Mouse (Mus musculus): ENCODE data around the gene Pik3ap1.
"Not testable (repeated sequence)": the region's sequence is repeated elsewhere in the genome, so short reads cannot be mapped to it uniquely, and the experiment has no call there.

Pik3ap1 gene

DNA sequence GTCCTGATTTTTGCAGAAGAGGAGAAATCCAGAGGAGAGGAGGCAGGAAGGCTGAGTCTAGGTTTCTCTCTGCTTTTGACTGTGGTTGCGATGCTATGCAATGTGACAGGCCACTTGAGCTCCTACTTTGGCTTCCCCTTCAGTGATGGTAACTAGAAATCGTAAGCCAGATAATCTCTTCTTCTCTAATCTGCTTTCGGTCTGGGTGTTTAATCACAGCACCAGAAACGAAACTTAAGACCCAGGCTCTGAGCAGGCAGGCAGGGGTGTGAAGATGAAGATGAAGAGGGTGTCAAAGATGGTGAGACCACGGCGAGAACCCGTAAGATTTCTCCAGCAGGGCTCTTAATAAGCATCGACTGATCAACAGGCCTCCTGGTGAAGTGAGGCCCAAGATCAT, 51.9 kb downstream of the Pik3ap1 start:
- no peak for DNase-seq (ENCODE audit: low read depth, low spot score)

DNA sequence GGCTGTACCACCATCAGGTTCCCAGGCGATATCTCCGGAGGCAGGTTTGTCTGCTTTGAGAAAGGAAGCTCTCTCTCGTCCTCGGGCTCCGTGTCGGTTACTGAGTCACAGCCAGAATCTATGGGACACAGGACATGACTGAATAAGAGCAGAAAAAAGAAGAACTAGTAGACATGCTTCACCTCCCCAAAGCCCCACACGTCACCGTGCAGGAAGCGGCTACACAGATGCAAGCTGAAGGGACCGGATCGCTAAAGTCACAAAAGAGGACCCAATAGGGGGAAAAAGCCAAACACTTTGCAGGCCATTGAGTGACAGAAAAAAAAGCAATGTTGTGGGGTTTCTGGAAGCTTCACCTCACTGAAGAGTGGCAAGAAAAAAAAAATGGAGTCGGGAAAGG, 52.7 kb downstream of the Pik3ap1 start:
- no peak for DNase-seq (ENCODE audit: low read depth, low spot score)

DNA sequence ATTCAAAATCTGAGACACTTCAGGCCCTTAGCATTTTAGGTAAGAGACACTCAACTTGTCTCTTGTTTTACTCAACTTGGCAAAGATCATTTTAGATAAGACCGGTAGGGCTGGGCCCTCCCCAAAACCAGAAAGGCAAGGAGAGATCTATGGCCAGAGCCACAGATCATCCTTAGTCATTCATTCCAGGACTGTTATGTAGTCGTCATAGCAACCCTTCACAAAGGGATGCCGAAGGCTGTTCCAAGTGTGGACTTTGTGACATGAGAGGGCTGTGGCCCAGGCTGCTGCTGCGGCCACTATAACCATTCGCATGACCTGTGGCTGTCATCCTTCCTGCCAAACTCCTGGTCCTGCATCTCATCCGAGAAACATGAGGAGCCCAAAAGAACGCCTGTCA, 54.5 kb downstream of the Pik3ap1 start:
- no peak for DNase-seq (ENCODE audit: low read depth, low spot score)

GRCm38 (mm10) chr19:41329961-41330360, 54.9 kb downstream of the Pik3ap1 start:
- no peak for DNase-seq (ENCODE audit: low read depth, low spot score)

DNA sequence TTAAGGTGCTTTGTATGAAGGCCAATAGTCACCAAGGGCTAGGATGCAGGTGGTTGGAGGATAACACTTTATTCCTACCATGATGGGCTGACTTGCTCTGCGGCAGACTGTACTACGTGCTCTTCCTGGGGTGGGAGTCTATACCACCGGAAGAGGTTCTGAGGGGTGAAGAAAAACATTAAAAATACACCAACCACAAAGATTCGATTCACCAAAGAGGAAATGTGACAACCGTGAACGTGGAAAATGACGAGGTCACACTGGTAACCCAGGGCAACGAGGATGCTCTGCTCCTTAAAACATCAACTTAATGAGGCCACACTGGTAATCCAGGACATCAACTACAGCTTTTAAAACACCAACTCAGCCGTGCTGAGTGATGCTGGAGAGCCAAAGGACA, 56.2 kb downstream of the Pik3ap1 start:
- no peak for DNase-seq (ENCODE audit: low read depth, low spot score)

DNA sequence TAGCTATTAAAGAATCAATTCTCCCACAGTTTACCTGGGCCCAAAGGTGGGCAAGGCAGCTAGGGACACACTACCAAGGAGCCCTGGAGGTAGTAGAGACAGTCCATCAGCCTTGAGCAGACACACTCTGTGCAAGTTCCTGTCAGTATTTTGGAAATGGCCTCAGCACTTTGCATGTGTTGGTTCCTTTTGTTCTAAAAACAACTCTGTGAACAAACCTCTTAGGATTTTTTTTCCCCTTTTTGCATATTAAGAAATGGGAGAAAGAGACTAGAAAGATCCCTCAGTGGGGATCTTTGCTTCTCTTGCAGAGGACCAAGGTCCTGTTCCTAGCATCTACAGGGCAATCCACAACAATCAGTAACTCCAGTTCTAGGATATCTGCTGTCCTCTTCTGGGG, 61.1 kb downstream of the Pik3ap1 start:
- DNase-seq (ENCODE audit: low read depth, low spot score) = no peak

- DNase-seq (ENCODE audit: low read depth, low spot score) = no peak
These were observed 61.8 kb downstream of the Pik3ap1 start for GRCm38 (mm10) chr19:41323125-41323524.

GRCm38 (mm10) chr19:41321149-41321548, 63.8 kb downstream of the Pik3ap1 start:
- DNase-seq (ENCODE audit: low read depth, low spot score) = peak; percentile 39

- no peak for DNase-seq (ENCODE audit: low read depth, low spot score)
These were observed 67.4 kb downstream of the Pik3ap1 start for GRCm38 (mm10) chr19:41317315-41318095.

GRCm38 (mm10) chr19:41314696-41315095, 70.2 kb downstream of the Pik3ap1 start:
- DNase-seq (ENCODE audit: low read depth, low spot score) = no peak

GRCm38 (mm10) chr19:41313663-41314062, 71.2 kb downstream of the Pik3ap1 start:
- no peak for DNase-seq (ENCODE audit: low read depth, low spot score)

DNA sequence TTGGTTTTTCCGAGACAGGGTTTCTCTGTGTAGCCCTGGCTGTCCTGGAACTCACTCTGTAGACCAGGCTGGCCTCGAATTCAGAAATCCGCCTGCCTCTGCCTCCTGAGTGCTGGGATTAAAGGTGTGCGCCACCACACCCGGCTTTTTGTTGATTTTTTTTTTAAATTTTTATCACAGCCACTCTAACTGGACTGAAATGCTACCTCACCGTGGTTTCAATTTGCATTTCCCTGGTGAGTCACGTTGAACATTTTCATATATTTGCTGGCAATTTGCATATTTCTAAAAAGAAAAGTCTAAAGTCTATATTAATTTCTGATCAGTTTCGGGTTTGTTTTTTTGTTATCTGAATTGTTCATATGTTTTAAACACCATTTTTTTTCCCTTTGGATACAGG, 72.3 kb downstream of the Pik3ap1 start:
- not testable (repeated sequence) for DNase-seq (ENCODE audit: low read depth, low spot score)

GRCm38 (mm10) chr19:41312027-41312426, 72.9 kb downstream of the Pik3ap1 start:
- DNase-seq (ENCODE audit: low read depth, low spot score) = no peak

- no peak for DNase-seq (ENCODE audit: low read depth, low spot score)
These were observed 73.8 kb downstream of the Pik3ap1 start for GRCm38 (mm10) chr19:41310971-41311703.

DNA sequence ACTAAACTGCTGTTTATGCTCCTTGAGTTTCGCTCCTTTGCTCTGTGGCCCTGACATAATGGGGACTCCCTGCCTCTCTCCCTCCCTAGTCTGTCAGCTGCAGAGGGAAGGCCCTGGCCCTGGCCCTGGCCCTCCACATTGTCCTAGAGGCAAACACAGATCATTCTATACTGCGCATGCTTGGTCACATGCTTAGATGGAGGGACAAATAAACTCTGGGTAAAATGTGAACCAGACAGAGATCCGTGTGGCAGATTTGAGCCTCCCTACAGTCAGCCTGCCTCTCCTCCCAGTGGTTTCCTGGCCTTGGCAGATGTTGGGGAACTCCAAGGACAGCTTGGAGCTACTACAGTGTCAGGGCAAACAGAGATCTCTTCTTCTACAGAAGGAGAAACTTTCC, 81.0 kb downstream of the Pik3ap1 start:
- DNase-seq (ENCODE audit: low read depth, low spot score) = no peak

DNA sequence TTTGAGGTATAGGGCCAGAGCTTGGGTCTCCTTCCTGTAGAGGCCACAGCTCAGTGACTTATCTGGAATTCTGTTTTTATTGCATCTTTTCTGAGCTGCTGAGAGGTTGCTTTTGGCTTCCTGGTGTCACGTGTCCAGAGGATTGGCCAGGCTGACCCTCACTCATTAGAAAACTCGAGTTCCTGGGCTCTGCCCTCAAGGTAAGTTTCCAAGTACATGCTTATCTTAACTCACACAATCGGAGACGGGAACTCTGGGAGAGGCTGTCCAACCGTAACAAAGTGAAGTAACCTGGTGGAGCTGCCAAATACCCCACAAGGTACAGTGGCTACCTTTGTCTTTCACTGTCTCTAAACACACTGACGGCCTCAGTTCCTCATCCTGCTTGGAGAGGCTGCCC, 81.5 kb downstream of the Pik3ap1 start:
- no peak for DNase-seq (ENCODE audit: low read depth, low spot score)

GRCm38 (mm10) chr19:41301856-41302255, 83.0 kb downstream of the Pik3ap1 start:
- DNase-seq (ENCODE audit: low read depth, low spot score) = no peak

- DNase-seq (ENCODE audit: low read depth, low spot score) = no peak
These were observed 85.5 kb downstream of the Pik3ap1 start for GRCm38 (mm10) chr19:41299446-41299845.

DNA sequence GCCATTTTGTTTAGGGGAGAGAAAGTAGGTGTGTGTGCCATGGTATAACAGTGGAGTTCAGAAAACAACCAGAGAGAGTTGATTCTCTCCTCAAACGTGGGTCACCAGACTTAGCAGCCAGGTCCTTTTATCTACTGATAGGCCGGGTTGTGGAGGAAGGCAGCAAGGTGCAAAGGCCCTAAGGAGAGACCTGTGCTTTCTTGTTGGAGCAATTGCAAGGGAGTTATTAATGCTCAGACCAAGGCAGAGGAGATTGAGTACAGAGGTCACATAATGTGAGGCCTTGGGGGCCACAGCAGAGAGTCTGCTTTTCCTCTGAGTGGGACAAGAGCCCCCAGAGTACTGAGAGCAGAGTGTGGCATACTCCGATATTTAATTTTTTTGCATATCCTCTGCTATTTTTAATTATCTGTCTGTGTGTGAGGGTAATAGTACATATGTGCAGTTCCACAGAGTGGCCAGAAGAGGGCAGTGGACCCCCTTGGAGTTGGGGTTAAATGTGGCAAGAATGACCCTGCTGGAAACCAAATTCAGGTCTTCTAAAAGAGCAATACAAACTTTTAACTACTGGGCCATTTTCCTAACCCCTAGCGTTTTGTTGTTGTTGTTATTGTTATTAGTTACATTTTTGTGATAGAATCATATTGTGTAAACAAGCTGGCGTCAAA, 93.8 kb downstream of the Pik3ap1 start:
- no peak for DNase-seq (ENCODE audit: low read depth, low spot score)

- no peak for DNase-seq (ENCODE audit: low read depth, low spot score)
These were observed 96.3 kb downstream of the Pik3ap1 start for GRCm38 (mm10) chr19:41288568-41288967.

DNA sequence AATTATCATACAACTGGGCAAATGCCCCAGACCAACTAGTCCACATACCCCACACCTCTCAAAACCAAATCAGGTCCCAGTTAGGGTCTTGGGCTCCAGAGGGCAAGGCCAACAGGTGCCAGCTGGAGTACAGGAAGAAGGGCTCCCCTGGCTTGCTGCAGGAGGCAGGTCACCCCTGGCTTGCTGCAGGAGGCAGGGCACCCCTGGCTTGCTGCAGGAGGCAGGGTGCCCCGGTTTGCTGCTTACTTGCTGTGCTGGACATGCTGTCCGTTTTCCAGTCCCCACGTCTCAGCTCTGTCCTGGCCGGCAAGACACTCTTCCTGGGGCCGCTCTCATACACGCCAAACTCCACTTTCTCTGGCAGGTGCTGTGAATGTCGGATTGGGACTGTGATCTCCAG, 97.7 kb downstream of the Pik3ap1 start:
- DNase-seq (ENCODE audit: low read depth, low spot score) = no peak

DNA sequence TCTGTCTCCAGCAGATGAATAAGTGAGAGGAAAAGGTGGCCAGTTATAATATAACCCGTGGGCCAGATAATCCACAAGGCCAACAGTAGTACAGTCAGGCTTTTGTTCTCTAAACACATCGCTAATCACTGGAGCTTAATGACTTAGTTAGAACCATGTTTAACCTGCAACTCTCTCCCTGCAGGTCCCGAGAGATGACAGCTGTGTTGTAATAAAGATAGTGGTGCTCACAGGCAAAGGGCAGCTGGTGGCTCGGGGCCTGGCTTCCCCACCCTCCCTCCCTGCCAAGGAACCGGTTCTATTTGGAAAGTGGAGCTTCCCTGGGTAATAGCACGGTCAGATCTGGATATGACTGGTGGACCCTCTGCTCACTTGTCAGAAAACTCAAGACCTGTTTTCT, 100.4 kb downstream of the Pik3ap1 start:
- DNase-seq (ENCODE audit: low read depth, low spot score) = no peak

- no peak for DNase-seq (ENCODE audit: low read depth, low spot score)
These were observed 102.2 kb downstream of the Pik3ap1 start for GRCm38 (mm10) chr19:41282718-41283117.

Data from skeletal muscle tissue, adult 2 months (tissue).